Mouse (Mus musculus) myocyte (in vitro differentiated cells): ENCODE measurements around the gene Wasf3. TPM values are rescaled to one million over a fixed set of nuclear protein-coding genes. Genes with fewer than 3 reads are reported as not detected.

Experiments used
- H3K27me3 ChIP-seq: one replicate; pipeline ENCODE4 v1.6.1; 2011; ENCODE audit not compliant: control insufficient read depth, insufficient read depth, insufficient read length
- H3K36me3 ChIP-seq: one replicate; pipeline ENCODE4 v1.6.1; 2011; ENCODE audit not compliant: control insufficient read depth, insufficient read depth
- H3K4me2 ChIP-seq: one replicate; pipeline ENCODE4 v1.6.1; 2011; ENCODE audit warnings: low read depth, control low read depth
- H3K4me3 ChIP-seq: one replicate; pipeline ENCODE4 v1.5.1; 2011; ENCODE audit warnings: mild to moderate bottlenecking, control low read depth, moderate library complexity
- H3K79me2 ChIP-seq: one replicate; pipeline ENCODE4 v1.6.1; 2011; ENCODE audit not compliant: control insufficient read depth, insufficient read depth
- H3ac ChIP-seq: one replicate; pipeline ENCODE4 v1.6.1; 2011; ENCODE audit not compliant: control insufficient read depth, insufficient read length
- CEBPB ChIP-seq: IDR thresholded peaks from 2 replicates; pipeline ENCODE4 v1.6.1; 2011; ENCODE audit warnings: mild to moderate bottlenecking, moderate library complexity; ENCODE audit not compliant: poor library complexity, insufficient read depth, severe bottlenecking
- E2F4 ChIP-seq: IDR thresholded peaks from one replicate; pipeline ENCODE4 v1.6.1; 2011; ENCODE audit warnings: mild to moderate bottlenecking, control low read depth, moderate library complexity; ENCODE audit not compliant: insufficient read depth
- MAX ChIP-seq: IDR thresholded peaks from one replicate; pipeline ENCODE4 v1.6.1; 2011; ENCODE audit warnings: low read depth, mild to moderate bottlenecking, control low read depth
- MYOD1 ChIP-seq, 3 experiments: IDR thresholded peaks; one replicate each; pipeline ENCODE4 v1.6.1; 2011; ENCODE audit warnings: control low read depth in 2 of 3, low read depth in 2 of 3, mild to moderate bottlenecking in 2 of 3, moderate library complexity in 1 of 3; ENCODE audit not compliant: insufficient read length in 2 of 3, control insufficient read depth in 1 of 3
- MYOG ChIP-seq, 3 experiments: IDR thresholded peaks; one replicate each; pipeline ENCODE4 v1.6.1; 2011; ENCODE audit warnings: control low read depth in 2 of 3, low read depth in 2 of 3, mild to moderate bottlenecking in 2 of 3; ENCODE audit not compliant: insufficient read length in 2 of 3, control insufficient read depth in 1 of 3, insufficient read depth in 1 of 3
- POLR2A ChIP-seq: IDR thresholded peaks from one replicate; pipeline ENCODE4 v1.6.1; 2011; ENCODE audit warnings: low read depth, mild to moderate bottlenecking, control low read depth, moderate library complexity; ENCODE audit not compliant: insufficient read length
- POLR2AphosphoS2 ChIP-seq: IDR thresholded peaks from one replicate; pipeline ENCODE4 v1.6.1; 2011; ENCODE audit warnings: low read depth, control low read depth; ENCODE audit not compliant: insufficient read length
- REST ChIP-seq: IDR thresholded peaks from one replicate; pipeline ENCODE4 v1.6.1; 2011; ENCODE audit warnings: mild to moderate bottlenecking, control low read depth, moderate library complexity; ENCODE audit not compliant: insufficient read depth, insufficient read length
- SRF ChIP-seq: IDR thresholded peaks from one replicate; pipeline ENCODE4 v1.6.1; 2011; ENCODE audit warnings: low read depth; ENCODE audit not compliant: control insufficient read depth, insufficient read length
- TCF12 ChIP-seq: IDR thresholded peaks from one replicate; pipeline ENCODE4 v1.6.1; 2011; ENCODE audit warnings: mild to moderate bottlenecking, control low read depth; ENCODE audit not compliant: poor library complexity, insufficient read depth, severe bottlenecking
- TCF3 ChIP-seq: IDR thresholded peaks from one replicate; pipeline ENCODE4 v1.6.1; 2011; ENCODE audit warnings: low read depth, control low read depth; ENCODE audit not compliant: insufficient read length
- USF1 ChIP-seq: IDR thresholded peaks from one replicate; pipeline ENCODE4 v1.6.1; 2011; ENCODE audit warnings: low read depth, mild to moderate bottlenecking, control low read depth, moderate library complexity
- polyA plus RNA-seq: library from polyadenylated mRNA; unstranded; fragments of >200 nt; fragmentation: generic; extraction: Trizol; gene quantifications from one replicate; pipeline ENCODE4 v1.2.1, GENCODE M21; 2012; ENCODE audit warnings: missing spikeins

Gene Wasf3
- polyA plus RNA-seq, 1 experiment: not detected

DNA sequence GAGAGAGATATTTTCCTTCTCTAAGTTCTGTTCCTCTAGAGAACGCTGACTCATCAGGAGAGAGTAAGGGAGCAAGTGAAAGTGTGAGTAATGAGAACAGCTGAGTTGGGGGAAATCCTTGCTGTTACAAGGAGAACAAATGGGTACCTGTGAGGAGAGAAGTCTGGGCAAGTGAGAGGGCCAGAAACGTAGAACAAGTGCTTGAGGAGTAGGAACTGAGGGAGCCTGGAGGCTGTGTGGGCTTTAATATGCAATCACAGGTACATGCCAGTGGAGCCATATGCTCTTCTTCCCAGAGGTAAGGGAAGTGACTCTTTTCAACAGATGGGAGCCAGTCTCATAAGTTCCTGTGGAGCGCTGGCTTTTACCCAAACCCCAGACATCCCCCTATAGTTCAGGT lies 35.6 kb upstream of the Wasf3 start:
- no peaks in the 10 kb centered on the region for H3K36me3 ChIP-seq
- H3K27me3 ChIP-seq: no peaks in the 10 kb centered on the region
- no peak for TF ChIP-seq E2F4
- no peak for TF ChIP-seq CEBPB
- no peak for TF ChIP-seq POLR2AphosphoS2
- TF ChIP-seq USF1: no peak
- TF ChIP-seq TCF12: no peak
- TF ChIP-seq MYOG (IDR thresholded peaks at IDR 0.05; ENCODE audit: control insufficient read depth in 1 of 3, insufficient read depth in 1 of 3, insufficient read length in 2 of 3, low read depth in 2 of 3): no peak
- TF ChIP-seq MYOD1 (IDR thresholded peaks at IDR 0.05; ENCODE audit: control insufficient read depth in 1 of 3, insufficient read length in 2 of 3, low read depth in 2 of 3): no peak
- TF ChIP-seq TCF3: no peak
- no peak for TF ChIP-seq SRF
- TF ChIP-seq POLR2A: no peak
- no peak overlapping the region for H3K4me3 ChIP-seq
- H3ac ChIP-seq: no peak overlapping the region
- no peaks in the 10 kb centered on the region for H3K79me2 ChIP-seq
- H3K4me2 ChIP-seq: no peak overlapping the region

DNA sequence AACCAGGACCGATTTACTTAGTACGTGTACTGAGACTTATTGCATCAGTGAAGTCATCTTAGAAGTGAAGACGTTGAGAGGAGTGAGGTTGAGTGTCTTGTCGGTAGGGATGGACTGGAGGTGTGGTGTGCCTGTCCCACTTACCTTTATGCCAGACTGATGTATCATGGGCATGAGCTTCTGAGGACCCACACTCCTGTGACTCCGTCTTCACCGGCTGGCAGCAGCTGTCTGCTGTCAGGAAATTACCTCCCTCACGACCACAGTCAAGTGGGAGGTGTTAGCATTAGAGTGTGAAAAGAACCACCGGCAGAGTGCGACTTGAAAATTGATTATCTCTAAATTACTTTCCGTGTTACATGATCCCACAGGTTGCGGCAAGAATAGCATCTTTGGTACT lies 34.0 kb upstream of the Wasf3 start:
- no peaks in the 10 kb centered on the region for H3K27me3 ChIP-seq
- no peak overlapping the region for H3K4me3 ChIP-seq
- no peak overlapping the region for H3K4me2 ChIP-seq
- TF ChIP-seq TCF3: no peak
- TF ChIP-seq MYOG (IDR thresholded peaks at IDR 0.05; ENCODE audit: control insufficient read depth in 1 of 3, insufficient read depth in 1 of 3, insufficient read length in 2 of 3, low read depth in 2 of 3): no peak
- TF ChIP-seq REST: no peak
- no peak for TF ChIP-seq TCF12
- TF ChIP-seq MYOD1 (IDR thresholded peaks at IDR 0.05; ENCODE audit: control insufficient read depth in 1 of 3, insufficient read length in 2 of 3, low read depth in 2 of 3): no peak
- no peak for TF ChIP-seq POLR2A
- no peak for TF ChIP-seq USF1
- TF ChIP-seq SRF: no peak
- no peak for TF ChIP-seq E2F4
- TF ChIP-seq MAX: no peak
- no peak for TF ChIP-seq CEBPB
- no peak for TF ChIP-seq POLR2AphosphoS2
- no peaks in the 10 kb centered on the region for H3K36me3 ChIP-seq
- no peak overlapping the region for H3ac ChIP-seq
- H3K79me2 ChIP-seq: no peaks in the 10 kb centered on the region

DNA sequence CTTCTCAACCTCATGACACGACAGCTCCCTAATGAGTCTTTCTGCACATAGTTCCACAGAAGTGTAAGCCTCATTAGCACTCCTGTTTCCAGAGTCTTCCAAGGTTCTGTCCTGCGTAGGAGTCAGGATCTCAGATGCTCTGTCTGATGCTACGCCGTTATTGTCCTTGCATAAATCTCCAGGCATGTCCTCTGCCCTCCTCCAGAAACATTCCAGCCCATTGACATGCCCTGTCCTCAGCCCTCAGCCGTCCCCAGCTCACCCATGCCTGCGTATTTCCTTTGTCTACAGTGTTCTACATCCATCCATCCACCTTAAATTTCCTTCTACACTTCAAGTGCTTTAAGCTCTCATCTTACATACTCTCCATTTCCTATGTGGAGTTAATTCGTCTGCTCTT lies 32.8 kb upstream of the Wasf3 start:
- Histone ChIP-seq H3K79me2 (no peaks in the 10 kb centered on the region), H3ac (no peak overlapping the region), H3K27me3 (no peaks in the 10 kb centered on the region), H3K4me3 (no peak overlapping the region), H3K4me2 (no peak overlapping the region), H3K36me3 (no peaks in the 10 kb centered on the region)
- TF ChIP-seq MYOG (IDR thresholded peaks at IDR 0.05; ENCODE audit: control insufficient read depth in 1 of 3, insufficient read depth in 1 of 3, insufficient read length in 2 of 3, low read depth in 2 of 3) (no peak), POLR2AphosphoS2 (no peak), E2F4 (no peak), MYOD1 (IDR thresholded peaks at IDR 0.05; ENCODE audit: control insufficient read depth in 1 of 3, insufficient read length in 2 of 3, low read depth in 2 of 3) (no peak), SRF (no peak), CEBPB (no peak), MAX (no peak), TCF12 (no peak), TCF3 (no peak), USF1 (no peak), POLR2A (no peak), REST (no peak)

DNA sequence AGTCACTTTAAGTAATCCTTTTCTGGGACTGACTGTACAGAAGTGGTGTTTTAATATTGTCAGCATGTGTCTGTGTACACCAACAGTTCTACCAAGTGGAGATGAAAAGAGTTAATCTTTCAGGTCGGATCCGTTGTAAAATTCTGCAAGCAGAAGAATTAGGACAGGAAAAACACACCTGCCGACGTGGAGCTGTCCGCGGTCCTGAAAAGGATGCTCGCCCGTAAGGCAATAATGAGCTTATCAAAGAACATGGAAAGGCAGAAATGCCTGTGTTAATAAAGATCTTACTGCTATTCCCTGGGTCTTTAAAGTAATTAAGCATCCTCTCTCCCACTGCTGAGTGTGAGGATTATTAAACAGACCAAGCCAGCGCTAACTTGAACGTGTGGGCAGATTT lies 24.4 kb upstream of the Wasf3 start:
- no peaks in the 10 kb centered on the region for H3K36me3 ChIP-seq
- TF ChIP-seq E2F4: no peak
- peak; percentile 70 for TF ChIP-seq REST
- TF ChIP-seq POLR2AphosphoS2: no peak
- TF ChIP-seq MYOD1 (IDR thresholded peaks at IDR 0.05; ENCODE audit: control insufficient read depth in 1 of 3, insufficient read length in 2 of 3, low read depth in 2 of 3): no peak
- no peak for TF ChIP-seq CEBPB
- TF ChIP-seq USF1: no peak
- no peak overlapping the region for H3K4me3 ChIP-seq
- no peak overlapping the region for H3ac ChIP-seq
- no peak overlapping the region for H3K4me2 ChIP-seq
- H3K27me3 ChIP-seq: no peaks in the 10 kb centered on the region
- no peaks in the 10 kb centered on the region for H3K79me2 ChIP-seq

DNA sequence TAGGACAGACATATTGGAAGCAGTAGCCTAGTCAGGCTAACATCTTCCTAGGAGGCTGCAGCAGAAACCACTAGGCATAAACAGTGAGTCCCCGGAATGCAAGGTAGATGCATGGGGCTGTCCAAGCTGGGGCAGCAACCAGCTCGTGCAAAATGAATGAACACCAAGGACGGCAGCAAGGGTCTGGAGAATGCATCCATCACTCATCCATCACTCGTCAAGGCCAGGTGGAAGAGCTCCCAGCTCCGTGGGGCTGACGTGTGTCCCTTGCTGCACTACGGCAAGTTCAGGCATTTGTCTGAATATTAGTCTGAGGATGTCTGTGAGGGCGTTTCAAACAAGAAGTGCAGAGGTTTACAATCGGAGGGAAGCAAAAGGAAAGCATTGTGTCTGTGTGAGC lies 22.1 kb upstream of the Wasf3 start:
- no peak overlapping the region for H3ac ChIP-seq
- TF ChIP-seq REST (no peak), TCF3 (no peak), SRF (no peak), E2F4 (no peak), CEBPB (no peak), POLR2A (no peak), USF1 (no peak), MYOD1 (IDR thresholded peaks at IDR 0.05; ENCODE audit: control insufficient read depth in 1 of 3, insufficient read length in 2 of 3, low read depth in 2 of 3) (no peak), MYOG (IDR thresholded peaks at IDR 0.05; ENCODE audit: control insufficient read depth in 1 of 3, insufficient read depth in 1 of 3, insufficient read length in 2 of 3, low read depth in 2 of 3) (no peak), TCF12 (no peak), MAX (no peak), POLR2AphosphoS2 (no peak)
- no peaks in the 10 kb centered on the region for H3K36me3 ChIP-seq
- H3K79me2 ChIP-seq: no peaks in the 10 kb centered on the region
- no peak overlapping the region for H3K4me2 ChIP-seq
- no peak overlapping the region for H3K4me3 ChIP-seq
- H3K27me3 ChIP-seq: no peaks in the 10 kb centered on the region
